39 mouse cellular contexts compared by ENCODE assay signal in the genomic region with DNA sequence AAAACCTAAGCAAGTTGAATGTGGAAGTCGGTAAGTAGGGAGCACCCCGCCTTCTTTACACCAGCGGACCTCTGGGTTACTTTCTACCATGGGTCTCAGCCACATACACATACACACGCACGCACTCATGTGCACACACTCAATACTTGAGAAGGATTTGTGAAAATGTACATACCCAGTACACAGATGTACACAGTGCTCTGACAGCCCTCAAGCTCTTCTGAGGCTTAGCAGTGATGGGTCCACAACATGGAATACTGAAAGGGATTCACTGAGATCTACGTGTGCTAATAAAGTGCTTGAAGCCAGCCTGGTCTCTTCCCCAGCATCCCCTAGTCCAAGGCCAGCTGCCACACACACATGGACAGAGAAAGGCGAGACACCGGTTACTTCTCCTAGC. TPM values are rescaled to one million over a fixed set of nuclear protein-coding genes. Genes with fewer than 3 reads are reported as not detected.
"Had no signal": no experiment of that assay in that cellular context is flagged by ENCODE, and none has a peak within 500 bp of the region (broad histone marks: within the 10 kb centered on the region; RNA-seq: fewer than 3 reads in every experiment).

No protein-coding gene starts in this region.

- ATAC-seq: hindbrain, postnatal 0 days; intestine, embryonic 16.5 days; liver, embryonic 12.5 days had no signal

- H3K36me3 ChIP-seq: heart, embryonic 15.5 days; hindbrain, embryonic 15.5 days; kidney, embryonic 15.5 days; limb, embryonic 13.5 days; limb, embryonic 15.5 days; liver, embryonic 12.5 days had no signal

- H3K9me3 ChIP-seq: heart, embryonic 13.5 days; heart, embryonic 15.5 days; hindbrain, embryonic 13.5 days; hindbrain, embryonic 15.5 days; kidney, embryonic 15.5 days; limb, embryonic 13.5 days; limb, embryonic 15.5 days; liver, embryonic 12.5 days had no signal

- H3K27me3 ChIP-seq: heart, embryonic 13.5 days; heart, embryonic 15.5 days; hindbrain, embryonic 13.5 days; hindbrain, embryonic 15.5 days; kidney, embryonic 15.5 days; limb, embryonic 13.5 days; limb, embryonic 15.5 days; liver, embryonic 12.5 days had no signal

- H3K4me2 ChIP-seq: heart, embryonic 11.5 days; heart, embryonic 13.5 days; heart, embryonic 15.5 days; hindbrain, embryonic 13.5 days; hindbrain, embryonic 15.5 days; kidney, embryonic 15.5 days; limb, embryonic 13.5 days; limb, embryonic 15.5 days; liver, embryonic 12.5 days had no signal

- DNase-seq: gastrocnemius, postnatal 10 days; gastrocnemius, postnatal 36 days; heart, adult 18-20 months; heart, postnatal 14 days; heart, postnatal 36 days; kidney, adult 11 months; kidney, adult 2 months; kidney, adult 9 months; kidney, postnatal 14 days; kidney, postnatal 36 days; layer of hippocampus, adult 9-11 months; layer of hippocampus, postnatal 36 days; left cerebral cortex, postnatal 4 days had no signal

- H3K4me3 ChIP-seq: heart, embryonic 13.5 days; heart, embryonic 15.5 days; hindbrain, embryonic 13.5 days; hindbrain, embryonic 15.5 days; kidney, embryonic 15.5 days; limb, embryonic 13.5 days; limb, embryonic 15.5 days; liver, embryonic 12.5 days had no signal

- H3K4me1 ChIP-seq: heart, embryonic 15.5 days; hindbrain, embryonic 13.5 days; liver, embryonic 12.5 days had no signal

- H3K27ac ChIP-seq: heart, embryonic 13.5 days; heart, embryonic 15.5 days; hindbrain, embryonic 13.5 days; hindbrain, embryonic 15.5 days; hindbrain, postnatal 0 days; kidney, embryonic 15.5 days; kidney, postnatal 0 days; limb, embryonic 13.5 days; limb, embryonic 15.5 days; liver, embryonic 12.5 days; liver, embryonic 14.5 days had no signal

- H3K9ac ChIP-seq: heart, embryonic 13.5 days; heart, embryonic 15.5 days; hindbrain, embryonic 13.5 days; hindbrain, embryonic 15.5 days; kidney, embryonic 15.5 days; limb, embryonic 13.5 days; limb, embryonic 15.5 days; liver, embryonic 12.5 days; liver, embryonic 14.5 days had no signal

RNA-seq across cellular contexts. Expression of a gene that starts 26.7 kb away (rescaled TPM):
- total RNA-seq: gastrocnemius, postnatal 10 days; gastrocnemius, postnatal 36 days; heart, adult 18-20 months; heart, adult 8-10 months; heart, postnatal 14 days; heart, postnatal 36 days; hematopoietic stem cell, adult 5-6 weeks; hindbrain, postnatal 0 days; layer of hippocampus, adult 8-10 months; layer of hippocampus, postnatal 14 days; layer of hippocampus, postnatal 36 days; left cerebral cortex, adult 18-20 months; left cerebral cortex, adult 8-10 months; left cerebral cortex, postnatal 10 days; left cerebral cortex, postnatal 25 days; left cerebral cortex, postnatal 4 days; liver, adult 2 months had no signal
- polyA plus RNA-seq: heart, embryonic 11.5 days; heart, embryonic 13.5 days; heart, embryonic 15.5 days; heart, postnatal 0 days; hindbrain, embryonic 11.5 days; hindbrain, embryonic 13.5 days; hindbrain, embryonic 15.5 days; intestine, embryonic 14.5 days; intestine, embryonic 16.5 days; kidney, embryonic 15.5 days; kidney, postnatal 0 days; limb, embryonic 11.5 days; limb, embryonic 13.5 days; limb, embryonic 15.5 days; liver, embryonic 12.5 days; liver, embryonic 14.5 days had no signal
